Mouse (Mus musculus): Measurements from ENCODE around the gene Trim45.

GRCm38 (mm10) chr3:100961501-100961900 is 39.5 kb downstream of the Trim45 start:
- TF ChIP-seq CTCF (IDR thresholded peaks at IDR 0.05; ENCODE audit: low read depth): no peak
- TF ChIP-seq EP300 (IDR thresholded peaks at IDR 0.05; ENCODE audit: low read depth): no peak

Measured in heart, postnatal 0 days (tissue).